Mouse (Mus musculus) small intestine, adult 10 weeks (tissue): Measurements from ENCODE around the gene Gcnt1. TPM values are rescaled to one million over a fixed set of nuclear protein-coding genes. Genes with fewer than 3 reads are reported as not detected.

Experiments used
- polyA plus RNA-seq: library from polyadenylated mRNA; stranded (reverse); fragments of 350-450 nt; fragmentation: Illumina TruSeq; extraction: RNeasy Lipid Tissue Mini Kit (QIAGEN cat#74804); gene quantifications from one replicate; pipeline ENCODE4 v1.2.3, GENCODE M21; 2014; ENCODE audit warnings: low replicate concordance

The Gcnt1 gene
- polyA plus RNA-seq = 6.5 TPM

GRCm38 (mm10) chr19:17372701-17373100 lies at the start of gene Gcnt1:
TSS of gene Gcnt1 (minus strand) at chr19:17372844.

GRCm38 (mm10) chr19:17393841-17394591 lies 21.4 kb upstream of the Gcnt1 start, which contains the start of gene Rfk:
TSS of gene Rfk (plus strand) at chr19:17394043.

Other genes with a start within 250 kb of the Gcnt1 start
- 2,415 TPM for gene Rfk, start 21.2 kb upstream of the Gcnt1 start, polyA plus RNA-seq